Mouse (Mus musculus) E14TG2a.4 (cell line): ENCODE results near the gene Mapkap1.

Source experiments
- H3K27me3 ChIP-seq: 2 replicates; pipeline ENCODE4 v1.6.1; 2014; ENCODE audit warnings: low read length, control low read depth; ENCODE audit not compliant: insufficient read depth
- H3K36me3 ChIP-seq: 2 replicates; pipeline ENCODE4 v1.6.1; 2014; ENCODE audit warnings: low read length, control low read depth; ENCODE audit not compliant: insufficient read depth
- H3K4me1 ChIP-seq: replicated peaks from 2 replicates; pipeline ENCODE4 v1.6.1; 2014; ENCODE audit warnings: low read depth, low read length, control low read depth
- H3K4me3 ChIP-seq: replicated peaks from 2 replicates; pipeline ENCODE4 v1.5.1; 2014; ENCODE audit warnings: mild to moderate bottlenecking, low read length
- H3K9me3 ChIP-seq: 2 replicates; pipeline ENCODE4 v1.6.1; 2014; ENCODE audit warnings: low read length, control low read depth
- CTCF ChIP-seq: conservative IDR thresholded peaks from 2 replicates; pipeline ENCODE4 v1.5.1; 2014; ENCODE audit warnings: low read length
- NANOG ChIP-seq: IDR thresholded peaks from 2 replicates; pipeline ENCODE4 v1.6.1; 2014; ENCODE audit warnings: borderline replicate concordance, low read length, mixed read lengths
- POU5F1 ChIP-seq: IDR thresholded peaks from 2 replicates; pipeline ENCODE4 v1.6.1; 2014; ENCODE audit warnings: low read length, borderline replicate concordance

Gene Mapkap1

DNA sequence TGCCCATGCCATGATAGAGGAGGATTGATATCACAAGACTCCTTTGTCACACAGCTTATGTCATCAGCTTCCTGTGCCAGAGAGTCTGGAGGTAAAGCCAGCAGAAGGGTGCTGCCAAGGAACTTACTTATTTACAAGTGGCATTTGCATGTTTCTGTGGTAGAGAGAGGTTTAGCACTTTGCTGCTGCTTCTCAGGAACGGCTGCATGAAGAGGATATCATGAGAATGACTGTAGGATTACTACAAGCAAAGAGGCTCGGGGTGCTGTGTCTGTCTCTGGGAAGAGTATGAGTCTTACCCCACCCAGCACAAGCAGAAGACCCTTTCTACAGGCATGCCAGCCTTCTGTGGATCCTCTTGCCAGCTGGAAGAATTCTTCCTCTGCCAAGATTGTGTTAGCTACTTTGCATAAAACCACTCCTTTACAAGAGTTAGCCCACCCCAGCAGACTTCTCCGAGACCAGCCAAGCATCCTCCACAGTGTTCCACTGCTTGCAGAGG lies 139.7 kb downstream of the Mapkap1 start:
- Histone ChIP-seq H3K36me3 (peaks cover 20% of the 10 kb centered on the region), H3K27me3 (no peaks in the 10 kb centered on the region), H3K4me3 (no peak overlapping the region), H3K9me3 (no peaks in the 10 kb centered on the region), H3K4me1 (no peaks in the 10 kb centered on the region)
- no peak for TF ChIP-seq POU5F1
- no peak for TF ChIP-seq CTCF
- TF ChIP-seq NANOG: no peak

DNA sequence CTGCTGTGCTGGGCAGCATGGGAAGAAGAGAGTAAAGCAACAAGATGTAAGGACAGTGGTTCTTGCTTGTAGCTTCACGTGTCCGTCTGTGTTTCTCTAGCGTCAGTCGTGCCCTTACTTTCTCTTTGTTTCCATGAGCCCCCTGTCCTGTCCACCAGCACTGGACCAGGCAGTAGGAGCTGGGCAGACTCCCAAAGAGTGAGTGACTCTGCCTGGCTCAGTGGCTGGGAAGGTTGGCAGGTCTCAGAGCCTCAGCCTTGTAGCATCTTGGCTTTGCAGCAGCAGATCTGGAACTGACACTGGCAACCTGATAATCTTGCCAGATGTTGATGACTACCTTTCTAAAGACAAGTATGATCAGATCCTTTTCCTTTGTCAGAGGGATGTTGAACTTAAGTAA lies 140.9 kb downstream of the Mapkap1 start:
- TF ChIP-seq POU5F1 (no peak), NANOG (no peak)
- H3K36me3 ChIP-seq: peaks cover 20% of the 10 kb centered on the region
- H3K4me1 ChIP-seq: no peaks in the 10 kb centered on the region
- H3K9me3 ChIP-seq: no peaks in the 10 kb centered on the region
- no peaks in the 10 kb centered on the region for H3K27me3 ChIP-seq
- no peak overlapping the region for H3K4me3 ChIP-seq

DNA sequence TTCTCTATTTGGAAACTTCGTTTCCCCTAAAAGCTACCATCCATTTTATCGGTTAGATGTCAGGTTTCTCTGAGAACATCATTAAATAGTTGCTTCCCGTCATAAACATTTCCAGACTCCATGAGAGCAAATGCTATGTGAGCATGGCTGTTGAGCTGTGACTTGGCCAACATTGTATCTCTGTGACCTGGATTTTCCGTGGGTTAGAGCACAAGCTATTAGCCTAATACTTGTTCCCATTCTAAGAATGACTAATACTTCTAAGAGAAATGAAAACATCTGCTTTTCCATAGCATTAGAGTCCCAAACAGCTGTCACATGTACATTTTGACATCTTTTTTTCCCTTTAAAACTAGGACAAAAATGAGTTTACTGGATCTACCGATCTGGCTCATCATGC lies 142.4 kb downstream of the Mapkap1 start:
- no peak for TF ChIP-seq POU5F1
- no peak for TF ChIP-seq NANOG
- TF ChIP-seq CTCF: no peak
- H3K9me3 ChIP-seq: no peaks in the 10 kb centered on the region
- H3K36me3 ChIP-seq: peaks cover 18% of the 10 kb centered on the region
- no peaks in the 10 kb centered on the region for H3K27me3 ChIP-seq
- no peaks in the 10 kb centered on the region for H3K4me1 ChIP-seq
- no peak overlapping the region for H3K4me3 ChIP-seq

DNA sequence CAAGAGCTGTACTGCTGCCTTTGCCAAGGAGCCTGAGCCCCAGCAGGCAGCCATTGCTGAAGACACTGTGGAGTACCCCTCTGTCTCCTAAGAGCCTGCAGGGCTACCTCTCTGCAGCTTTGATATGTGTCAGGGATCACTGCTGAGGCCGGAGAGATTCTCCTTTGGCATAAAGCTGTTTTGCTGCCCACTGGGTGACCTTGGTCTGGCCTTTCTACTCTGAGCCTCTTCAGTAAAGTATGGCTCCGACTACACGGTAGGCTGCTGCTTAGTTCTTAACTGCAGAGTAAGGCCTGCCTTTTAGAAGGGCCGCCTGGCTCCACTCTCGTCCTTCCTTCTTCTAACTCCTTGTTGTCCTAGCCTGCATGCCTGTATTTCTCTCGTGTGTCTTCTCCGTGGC lies 142.9 kb downstream of the Mapkap1 start:
- Histone ChIP-seq H3K4me3 (no peak overlapping the region), H3K4me1 (no peaks in the 10 kb centered on the region), H3K36me3 (peaks cover 17% of the 10 kb centered on the region), H3K9me3 (no peaks in the 10 kb centered on the region), H3K27me3 (no peaks in the 10 kb centered on the region)
- TF ChIP-seq POU5F1 (no peak), NANOG (no peak), CTCF (no peak)

DNA sequence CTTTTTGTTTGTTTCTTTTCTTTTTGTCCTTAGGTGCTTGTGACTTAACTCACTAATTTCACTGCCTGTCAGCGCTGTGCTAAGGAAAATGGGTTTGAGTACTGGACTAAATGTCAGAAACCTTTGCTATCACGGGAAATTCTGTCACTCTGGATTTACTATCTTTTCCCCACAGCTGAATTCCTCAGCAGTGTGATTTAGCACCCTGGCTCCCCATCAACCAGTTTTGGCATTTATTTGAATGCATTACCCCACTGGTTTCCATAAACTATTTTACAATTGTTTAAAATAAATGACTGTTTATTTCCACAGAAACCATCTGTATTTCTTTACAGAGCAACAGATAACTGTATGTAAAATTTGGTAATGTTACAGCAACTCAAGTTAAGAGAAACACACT lies 146.2 kb downstream of the Mapkap1 start:
- Histone ChIP-seq H3K4me3 (no peak overlapping the region), H3K9me3 (no peaks in the 10 kb centered on the region), H3K27me3 (no peaks in the 10 kb centered on the region), H3K36me3 (peaks cover 15% of the 10 kb centered on the region), H3K4me1 (no peaks in the 10 kb centered on the region)
- TF ChIP-seq NANOG (no peak), CTCF (no peak), POU5F1 (no peak)

DNA sequence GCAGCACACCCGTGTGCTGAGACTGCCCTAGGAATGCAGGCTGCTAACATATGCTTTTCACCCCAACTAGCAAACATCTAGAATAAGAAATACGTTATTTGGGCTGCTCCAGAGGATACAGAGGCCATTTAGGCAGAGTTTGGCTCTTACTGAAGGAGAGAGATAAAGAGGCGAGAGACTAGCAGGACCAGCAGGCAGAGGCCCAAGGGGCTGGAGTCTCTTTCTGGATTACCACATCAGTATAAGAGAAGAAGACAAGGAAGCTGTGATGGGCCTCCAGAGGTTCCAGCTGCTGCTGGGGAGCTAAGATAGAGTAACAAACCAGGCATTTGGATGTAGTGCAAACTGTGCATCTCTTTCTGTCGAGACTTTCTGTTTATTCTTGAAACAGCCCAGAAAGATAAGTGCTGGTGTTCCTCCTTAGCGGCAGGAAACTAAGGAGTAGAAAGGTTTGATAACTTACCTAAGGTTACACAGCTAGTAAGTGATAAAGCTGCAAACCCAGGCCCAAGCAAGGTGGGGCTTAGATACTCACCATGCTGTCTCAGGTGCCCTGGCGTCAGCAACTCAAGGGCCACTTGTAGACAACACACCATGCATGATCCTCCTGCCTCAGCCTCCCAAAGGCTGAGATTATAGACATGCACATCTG lies 147.1 kb downstream of the Mapkap1 start:
- TF ChIP-seq NANOG (no peak), CTCF (no peak), POU5F1 (no peak)
- Histone ChIP-seq H3K27me3 (no peaks in the 10 kb centered on the region), H3K9me3 (no peaks in the 10 kb centered on the region), H3K36me3 (peaks cover 22% of the 10 kb centered on the region), H3K4me3 (no peak overlapping the region), H3K4me1 (no peaks in the 10 kb centered on the region)

DNA sequence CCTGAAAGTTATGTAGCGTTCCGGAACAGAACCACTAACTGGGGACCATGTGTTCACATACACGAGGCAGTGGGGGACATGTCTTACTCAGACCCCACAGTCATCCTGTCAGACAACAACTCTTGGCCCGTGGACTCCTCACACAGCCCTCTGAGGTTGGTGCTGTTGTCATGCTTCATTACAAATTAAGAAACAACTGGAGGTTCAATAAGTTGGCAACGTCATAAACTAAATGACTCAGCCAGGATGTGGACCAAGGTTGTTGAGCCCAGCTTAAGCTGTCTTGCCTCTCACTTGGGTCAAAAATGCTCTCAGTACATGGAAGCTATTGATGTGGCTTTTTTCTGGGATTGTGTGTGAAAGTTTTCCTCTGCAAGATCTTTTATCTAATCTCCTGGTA lies 153.6 kb downstream of the Mapkap1 start:
- H3K27me3 ChIP-seq: no peaks in the 10 kb centered on the region
- TF ChIP-seq NANOG (no peak), POU5F1 (no peak), CTCF (no peak)

DNA sequence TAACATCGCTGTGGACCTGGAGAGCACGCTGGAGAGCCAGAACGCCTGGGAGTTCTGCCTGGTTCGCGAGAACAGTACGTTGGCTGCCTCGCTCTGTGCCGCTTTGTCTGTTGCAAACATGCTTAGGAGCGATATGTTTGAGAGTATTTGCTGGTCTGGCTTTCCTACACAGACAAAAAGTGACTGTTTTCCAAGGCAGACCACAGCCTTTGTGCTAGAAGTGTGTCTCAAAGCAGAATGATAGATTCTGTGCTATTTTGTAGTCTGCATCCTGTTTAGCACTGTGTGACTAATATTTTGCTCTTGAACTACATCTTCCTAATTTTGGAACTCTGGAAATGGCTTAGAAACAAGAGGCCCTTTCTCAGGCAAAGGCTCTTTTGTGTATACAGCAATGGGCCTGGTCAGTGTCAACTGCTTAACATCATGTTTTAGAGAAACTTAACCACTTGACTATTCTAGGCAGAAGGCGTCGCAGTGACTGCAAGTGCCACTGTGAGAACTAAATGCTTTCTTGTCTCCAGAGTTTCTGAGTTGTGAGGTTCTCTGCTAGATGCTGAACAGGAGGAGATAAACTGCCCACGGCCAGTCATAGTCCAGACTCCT lies 156.6 kb downstream of the Mapkap1 start:
- Histone ChIP-seq H3K4me3 (no peak overlapping the region), H3K36me3 (peaks cover 25% of the 10 kb centered on the region; the same call in 1 of the 2 replicates), H3K4me1 (no peaks in the 10 kb centered on the region), H3K27me3 (peaks cover 20% of the 10 kb centered on the region), H3K9me3 (no peaks in the 10 kb centered on the region)
- TF ChIP-seq CTCF (no peak), NANOG (no peak), POU5F1 (no peak)

More for the DNA sequence above, 153.6 kb downstream of the Mapkap1 start:
- no peaks in the 10 kb centered on the region for H3K4me1 ChIP-seq
- peaks cover 24% of the 10 kb centered on the region; the same call in 1 of the 2 replicates for H3K36me3 ChIP-seq
- H3K9me3 ChIP-seq: no peaks in the 10 kb centered on the region
- no peak overlapping the region for H3K4me3 ChIP-seq

DNA sequence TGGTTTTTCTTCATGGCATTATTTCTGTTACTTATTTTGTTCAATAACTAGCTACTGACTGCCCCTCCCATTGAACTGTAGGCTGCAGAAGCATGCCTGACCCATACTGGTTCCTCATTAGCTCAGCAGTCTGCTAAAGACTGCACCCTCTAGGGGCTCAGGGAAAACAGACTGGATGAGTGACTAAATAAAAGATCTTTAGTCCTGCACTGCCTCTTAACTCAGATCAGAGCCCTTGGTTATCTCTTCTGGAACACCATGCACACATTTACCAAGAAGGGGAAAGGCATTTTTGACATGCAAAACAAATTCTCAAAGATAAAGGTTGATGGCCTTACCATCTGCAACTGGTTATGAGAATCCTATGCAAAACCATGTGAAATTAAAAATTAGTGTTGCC lies 157.3 kb downstream of the Mapkap1 start:
- Histone ChIP-seq H3K4me1 (no peaks in the 10 kb centered on the region), H3K27me3 (peaks cover 26% of the 10 kb centered on the region), H3K4me3 (no peak overlapping the region), H3K36me3 (peaks cover 20% of the 10 kb centered on the region; the same call in 1 of the 2 replicates), H3K9me3 (no peaks in the 10 kb centered on the region)
- no peak for TF ChIP-seq POU5F1
